ENCODE assay signal across 9 mouse cellular contexts in genomic region chr5:115071096-115071901, GRCm38 (mm10). TPM values are rescaled to one million over a fixed set of nuclear protein-coding genes. Genes with fewer than 3 reads are reported as not detected.
DNase-seq lines count a peak whose midpoint lies in the region; ATAC-seq and TF ChIP-seq lines count a peak whose summit lies in the region.
"Had no signal": no experiment of that assay in that cellular context is flagged by ENCODE, and none has a peak within 500 bp of the region (broad histone marks: within the 10 kb centered on the region; RNA-seq: fewer than 3 reads in every experiment).

No protein-coding gene starts in this region.

- H3K27ac ChIP-seq in intestine, embryonic 15.5 days: 0 out of 2 replicates have a peak overlapping the region, but pooled peaks have one; percentile 37
- H3K27ac ChIP-seq in intestine, postnatal 0 days (ENCODE audit: low read depth, low read length): no peak overlapping the region

- H3K4me1 ChIP-seq in intestine, embryonic 15.5 days (replicated peaks): peaks cover 24% of the 10 kb centered on the region
- H3K4me1 ChIP-seq in intestine, postnatal 0 days (replicated peaks; ENCODE audit: control insufficient read depth, insufficient read depth, low read length): peaks cover 4% of the 10 kb centered on the region; the same call in 1 of the 2 replicates

- no peak for TF ChIP-seq CTCF in intestine, postnatal 0 days (IDR thresholded peaks at IDR 0.05; ENCODE audit: low read depth)

- H3K9me3 ChIP-seq in intestine, embryonic 15.5 days: no peaks in the 10 kb centered on the region
- H3K9me3 ChIP-seq in intestine, postnatal 0 days (ENCODE audit: control insufficient read depth): no peaks in the 10 kb centered on the region

- no peak overlapping the region for H3K9ac ChIP-seq in intestine, embryonic 15.5 days
- H3K9ac ChIP-seq in intestine, postnatal 0 days (ENCODE audit: low read depth, low read length): no peak overlapping the region

- H3K27me3 ChIP-seq in intestine, embryonic 15.5 days (replicated peaks): no peaks in the 10 kb centered on the region
- H3K27me3 ChIP-seq in intestine, postnatal 0 days (replicated peaks; ENCODE audit: control insufficient read depth, insufficient read depth, low read length): no peaks in the 10 kb centered on the region

- no peak for ATAC-seq in intestine, embryonic 15.5 days
- no peak for ATAC-seq in intestine, postnatal 0 days
- ATAC-seq in megakaryocyte-erythroid progenitor cell, adult 5-6 weeks (replicated peaks; ENCODE audit: low FRiP score, low TSS enrichment, poor library complexity, severe bottlenecking): peak; percentile 70

- intact Hi-C loops in gastrocnemius, postnatal 14 days (cut with DNase I; ENCODE audit: low total_unique reads): no loop called here

- H3K4me2 ChIP-seq in intestine, embryonic 15.5 days (replicated peaks): no peak overlapping the region
- H3K4me2 ChIP-seq in intestine, postnatal 0 days (replicated peaks; ENCODE audit: low read depth): no peak overlapping the region

- H3K4me3 ChIP-seq in intestine, embryonic 15.5 days (replicated peaks): no peak overlapping the region
- no peak overlapping the region for H3K4me3 ChIP-seq in intestine, postnatal 0 days (ENCODE audit: low read depth, low read length)

- 82% methylated on average over 11 of the region's 11 CpGs for whole genome bisulfite sequencing in intestine, embryonic 15.5 days
- 81% methylated on average over 11 of the region's 11 CpGs for WGBS in intestine, postnatal 0 days

- peak; percentile 49 for DNase-seq in adrenal gland, adult 8-10 months
- peak; percentile 83 for DNase-seq in gonadal fat pad, adult 2 months (ENCODE audit: low read depth)
- DNase-seq in ovary, postnatal 36 days (ENCODE audit: low spot score): no peak
- DNase-seq in gastrocnemius, postnatal 14 days: no peak
- DNase-seq in frontal cortex, postnatal 10 days (ENCODE audit: low spot score in 2 of 2): no peak

- H3K36me3 ChIP-seq in intestine, embryonic 15.5 days: no peaks in the 10 kb centered on the region
- H3K36me3 ChIP-seq in intestine, postnatal 0 days (ENCODE audit: control insufficient read depth, insufficient read depth): peaks cover 9% of the 10 kb centered on the region; the same call in 1 of the 2 replicates

RNA-seq across cellular contexts. Expression of gene Gm10401, which starts 26.8 kb away (rescaled TPM):
- 24.9 and 30.2 TPM in 2 replicates for polyA plus RNA-seq in intestine, embryonic 15.5 days (2015; fragmentation: Nextera tagmentation; extraction: Ambion mirVana)
- polyA plus RNA-seq in intestine, postnatal 0 days (2015; fragmentation: Nextera tagmentation; extraction: Ambion mirVana): 13.8 and 17.0 TPM in 2 replicates
- total RNA-seq in adrenal gland, adult 8-10 months (2022): not detected
- 0.30 TPM in 1 of 2 replicates, not detected in the other for polyA plus RNA-seq in gonadal fat pad, adult 2 months (2012; rRNA removed)
- total RNA-seq in megakaryocyte-erythroid progenitor cell, adult 5-6 weeks (2014; fragmentation: Nextera tagmentation): not detected in 2 replicates
- total RNA-seq in megakaryocyte-erythroid progenitor cell, adult 5-6 weeks (2017): 6.0 TPM in 1 of 2 replicates, not detected in the other
- total RNA-seq in gastrocnemius, postnatal 14 days (2021): not detected
- total RNA-seq: heart, adult 8-10 months had no signal

RNA-seq across cellular contexts. Expression of gene Acads, which starts 47.8 kb away (rescaled TPM):
- 119 and 122 TPM in 2 replicates for polyA plus RNA-seq in intestine, embryonic 15.5 days (2015; fragmentation: Nextera tagmentation; extraction: Ambion mirVana)
- polyA plus RNA-seq in intestine, postnatal 0 days (2015; fragmentation: Nextera tagmentation; extraction: Ambion mirVana): 100 and 113 TPM in 2 replicates
- total RNA-seq in adrenal gland, adult 8-10 months (2022): 100 to 1,000 TPM; 122 to 219 (median 173) TPM
- polyA plus RNA-seq in gonadal fat pad, adult 2 months (2012; rRNA removed): 107 and 151 TPM in 2 replicates
- total RNA-seq in megakaryocyte-erythroid progenitor cell, adult 5-6 weeks (2014; fragmentation: Nextera tagmentation): 39.6 and 50.3 TPM in 2 replicates
- total RNA-seq in megakaryocyte-erythroid progenitor cell, adult 5-6 weeks (2017): 19.2 and 24.8 TPM in 2 replicates
- 10 to 100 TPM; 58.1 to 67.2 TPM for total RNA-seq in gastrocnemius, postnatal 14 days (2021)

Comparison
In these comparisons a context has a peak if more than half of its experiments do, and no peak if none do; other contexts are left out.
1. DNase-seq: peak in adrenal gland, adult 8-10 months (single experiment) and gonadal fat pad, adult 2 months (single experiment); none in ovary, postnatal 36 days (single experiment), gastrocnemius, postnatal 14 days (single experiment) and frontal cortex, postnatal 10 days (0 of 2).